Mouse (Mus musculus) lung, embryonic 16.5 days (tissue): ENCODE data around the gene Ikzf3. TPM values are rescaled to one million over a fixed set of nuclear protein-coding genes. Genes with fewer than 3 reads are reported as not detected.

Source experiments
- ATAC-seq: fragments of 200-750 bp; cut with Nextera tagmentation; 2 replicates; pipeline ENCODE4 v1.8.0; 2017; ENCODE audit warnings: low read depth, mild to moderate bottlenecking, moderate library complexity
- H3K27ac ChIP-seq: fragments of 300-500 bp; sonication (generic); 2 replicates; pipeline ENCODE4 v1.5.1; 2014; ENCODE audit warnings: mild to moderate bottlenecking, control low read depth, low read length
- H3K27me3 ChIP-seq: fragments of 300-500 bp; sonication (generic); 2 replicates; pipeline ENCODE4 v1.6.1; 2014; ENCODE audit warnings: low read depth, low read length, mixed read lengths; ENCODE audit not compliant: control insufficient read depth, insufficient read depth
- H3K36me3 ChIP-seq: fragments of 300-500 bp; sonication (generic); 2 replicates; pipeline ENCODE4 v1.6.1; 2014; ENCODE audit warnings: low read length; ENCODE audit not compliant: control insufficient read depth, insufficient read depth
- H3K4me1 ChIP-seq: fragments of 300-500 bp; sonication (generic); replicated peaks from 2 replicates; pipeline ENCODE4 v1.6.1; 2014; ENCODE audit warnings: low read length, mixed read lengths; ENCODE audit not compliant: control insufficient read depth, insufficient read depth
- H3K4me2 ChIP-seq: fragments of 300-500 bp; sonication (generic); 2 replicates; pipeline ENCODE4 v1.6.1; 2014; ENCODE audit warnings: low read depth, low read length, control low read depth
- H3K4me3 ChIP-seq: fragments of 300-500 bp; sonication (generic); 2 replicates; pipeline ENCODE4 v1.5.1; 2014; ENCODE audit warnings: mild to moderate bottlenecking, low read length, control low read depth
- H3K9ac ChIP-seq: fragments of 300-500 bp; sonication (generic); 2 replicates; pipeline ENCODE4 v1.6.1; 2014; ENCODE audit warnings: low read length, control low read depth
- H3K9me3 ChIP-seq: fragments of 300-500 bp; sonication (generic); 2 replicates; pipeline ENCODE4 v1.6.1; 2016; ENCODE audit warnings: low read length; ENCODE audit not compliant: control insufficient read depth
- WGBS: fragments of 180-500 bp; shearing (Covaris S2); extraction: QIAGEN DNeasy Blood & Tissue Kit; methylation state at CpG from one replicate; pipeline ENCODE4 v1.1.7; 2014; 5-methylcytosine and 5-hydroxymethylcytosine counted together
- polyA plus RNA-seq: library from polyadenylated mRNA; unstranded; fragments of >200 nt; fragmentation: Nextera tagmentation; extraction: Ambion mirVana; gene quantifications from 2 replicates; pipeline ENCODE4 v1.2.1, GENCODE M21; 2015

Gene Ikzf3
- polyA plus RNA-seq, 1 experiment from 2014 or later: 0.33 TPM

DNA sequence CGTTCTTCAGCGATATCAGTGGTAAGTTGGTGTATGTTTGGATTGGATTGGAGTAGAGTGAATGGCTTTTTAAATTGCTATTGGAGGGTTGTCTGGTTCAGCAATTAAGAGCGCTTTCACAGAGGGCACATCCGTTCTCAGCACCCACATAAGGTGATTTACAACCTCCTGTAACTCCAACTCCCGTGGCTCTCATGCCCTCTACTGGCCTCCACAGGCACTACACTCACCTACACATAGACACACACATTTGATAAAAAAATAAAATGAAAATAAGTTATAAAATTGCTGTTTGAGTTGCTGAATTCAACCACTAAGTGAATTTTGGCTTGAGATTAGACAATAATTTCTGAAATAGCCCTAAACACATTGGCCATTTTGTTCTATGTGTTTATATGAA lies 5.5 kb downstream of the Ikzf3 start:
- Histone ChIP-seq H3K9me3 (no peaks in the 10 kb centered on the region; the same call in 1 of the 2 replicates), H3K4me2 (no peak overlapping the region), H3K27ac (no peak overlapping the region), H3K27me3 (peaks cover 14% of the 10 kb centered on the region), H3K36me3 (no peaks in the 10 kb centered on the region), H3K9ac (no peak overlapping the region), H3K4me3 (no peak overlapping the region), H3K4me1 (no peaks in the 10 kb centered on the region)
- 78% methylated on average over 5 of the region's 5 CpGs for WGBS
- no peak for ATAC-seq

DNA sequence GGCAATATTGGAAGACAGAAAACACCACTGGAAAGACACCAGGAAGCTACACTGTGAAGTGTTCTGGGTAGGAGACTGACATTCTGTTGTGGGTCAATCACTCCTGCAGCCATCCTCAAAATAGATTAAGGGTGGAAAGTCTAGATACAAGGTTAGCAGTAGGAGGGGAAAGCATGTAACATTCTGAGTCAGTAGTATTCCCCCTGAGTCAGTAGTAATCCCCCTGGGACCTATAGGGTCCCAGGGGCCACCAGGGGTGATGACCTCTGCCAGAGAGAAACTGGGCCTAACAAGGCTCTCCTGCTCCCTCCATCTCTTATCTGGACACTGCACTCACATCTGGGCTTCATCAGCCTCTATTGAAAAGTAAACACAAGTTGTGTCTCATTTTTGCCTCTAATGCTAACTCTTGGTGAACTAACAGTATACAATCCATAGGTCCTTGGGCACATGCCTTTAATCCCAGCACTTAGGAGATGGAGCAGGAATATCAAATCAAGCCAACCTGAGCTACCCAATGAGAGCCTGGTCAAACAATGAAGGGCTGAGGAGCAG lies 8.3 kb downstream of the Ikzf3 start:
- Histone ChIP-seq H3K4me1 (no peaks in the 10 kb centered on the region), H3K4me2 (no peak overlapping the region), H3K27ac (no peak overlapping the region), H3K9me3 (no peaks in the 10 kb centered on the region; the same call in 1 of the 2 replicates), H3K36me3 (no peaks in the 10 kb centered on the region), H3K4me3 (no peak overlapping the region), H3K27me3 (peaks cover 3% of the 10 kb centered on the region; the same call in 1 of the 2 replicates), H3K9ac (no peak overlapping the region)
- no peak for ATAC-seq

- no peaks in the 10 kb centered on the region for H3K9me3 ChIP-seq
- no peaks in the 10 kb centered on the region for H3K4me1 ChIP-seq
- no peak overlapping the region for H3K27ac ChIP-seq
- H3K4me2 ChIP-seq: no peak overlapping the region
- H3K36me3 ChIP-seq: no peaks in the 10 kb centered on the region
- H3K4me3 ChIP-seq: no peak overlapping the region
- no peak for ATAC-seq
- H3K27me3 ChIP-seq: no peaks in the 10 kb centered on the region
- no peak overlapping the region for H3K9ac ChIP-seq
- WGBS: 70% methylated on average over 10 of the region's 10 CpGs
These were observed 18.9 kb downstream of the Ikzf3 start for GRCm38 (mm10) chr11:98526824-98527461.

DNA sequence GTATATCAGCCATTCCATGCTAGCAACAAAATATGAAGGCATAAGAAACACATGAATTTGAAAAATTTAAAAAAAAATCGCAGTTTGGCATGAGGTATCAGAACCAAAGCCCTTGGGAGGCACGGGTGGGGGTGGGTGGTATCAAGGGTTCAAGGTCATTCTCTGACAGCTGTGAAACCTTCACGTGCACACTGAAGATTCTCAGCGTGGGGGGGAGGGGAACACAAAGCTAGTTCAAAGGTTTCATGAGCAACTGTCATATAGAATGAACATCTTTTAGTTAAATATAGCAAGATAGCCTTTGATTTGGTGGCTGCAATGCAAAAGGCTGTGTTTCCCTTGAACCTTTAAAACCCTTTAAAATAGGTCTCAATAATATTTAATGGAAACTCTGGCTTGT lies 20.7 kb downstream of the Ikzf3 start:
- WGBS: 39% methylated on average over 4 of the region's 4 CpGs
- Histone ChIP-seq H3K9ac (no peak overlapping the region), H3K27me3 (no peaks in the 10 kb centered on the region), H3K4me1 (no peaks in the 10 kb centered on the region), H3K4me3 (no peak overlapping the region), H3K9me3 (no peaks in the 10 kb centered on the region), H3K4me2 (no peak overlapping the region), H3K36me3 (no peaks in the 10 kb centered on the region), H3K27ac (no peak overlapping the region)
- ATAC-seq: no peak

GRCm38 (mm10) chr11:98520468-98520867 lies 25.4 kb downstream of the Ikzf3 start:
- WGBS: 15% methylated on average over 10 of the region's 10 CpGs
- no peak overlapping the region for H3K4me2 ChIP-seq
- no peak overlapping the region for H3K4me3 ChIP-seq
- no peaks in the 10 kb centered on the region for H3K9me3 ChIP-seq
- H3K27ac ChIP-seq: no peak overlapping the region
- H3K4me1 ChIP-seq: no peaks in the 10 kb centered on the region
- H3K36me3 ChIP-seq: no peaks in the 10 kb centered on the region
- ATAC-seq: 0 out of 2 replicates have a peak, but pooled peaks have one; percentile 38
- no peak overlapping the region for H3K9ac ChIP-seq
- no peaks in the 10 kb centered on the region for H3K27me3 ChIP-seq

- ATAC-seq: no peak
- Histone ChIP-seq H3K4me2 (no peak overlapping the region), H3K27ac (no peak overlapping the region), H3K9me3 (no peaks in the 10 kb centered on the region), H3K4me1 (no peaks in the 10 kb centered on the region), H3K27me3 (no peaks in the 10 kb centered on the region), H3K36me3 (no peaks in the 10 kb centered on the region), H3K9ac (no peak overlapping the region), H3K4me3 (no peak overlapping the region)
- 67% methylated on average over 6 of the region's 6 CpGs for WGBS
These were observed 32.4 kb downstream of the Ikzf3 start for GRCm38 (mm10) chr11:98513356-98513936.

DNA sequence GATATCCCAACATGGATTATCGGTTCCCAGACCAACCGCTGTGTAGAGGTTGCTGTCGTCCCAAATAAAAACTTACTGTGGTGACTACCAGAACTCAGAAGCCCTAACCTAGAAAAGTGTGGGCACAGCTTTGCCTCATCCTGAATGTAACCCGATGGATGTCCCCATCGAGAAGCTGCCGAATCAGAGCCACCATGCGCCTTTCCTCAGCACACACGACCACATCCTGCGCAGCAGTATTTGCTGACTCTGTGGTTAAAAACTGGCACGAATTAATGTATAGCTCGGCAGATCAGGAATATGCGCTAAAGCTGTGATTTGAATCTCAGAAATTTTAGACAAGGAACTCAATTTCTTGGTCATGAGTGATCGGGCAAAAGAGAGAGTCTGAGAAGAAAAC lies 33.0 kb downstream of the Ikzf3 start:
- WGBS: 90% methylated on average over 13 of the region's 13 CpGs
- Histone ChIP-seq H3K27ac (no peak overlapping the region), H3K36me3 (no peaks in the 10 kb centered on the region), H3K27me3 (no peaks in the 10 kb centered on the region), H3K9ac (no peak overlapping the region), H3K4me3 (no peak overlapping the region), H3K4me2 (no peak overlapping the region), H3K4me1 (no peaks in the 10 kb centered on the region), H3K9me3 (no peaks in the 10 kb centered on the region)
- no peak for ATAC-seq

GRCm38 (mm10) chr11:98510125-98510524 lies 35.7 kb downstream of the Ikzf3 start:
- Histone ChIP-seq H3K9me3 (no peaks in the 10 kb centered on the region), H3K4me3 (no peak overlapping the region), H3K4me1 (no peaks in the 10 kb centered on the region), H3K36me3 (no peaks in the 10 kb centered on the region), H3K4me2 (no peak overlapping the region), H3K9ac (no peak overlapping the region), H3K27ac (no peak overlapping the region), H3K27me3 (no peaks in the 10 kb centered on the region)
- 78% methylated on average over 8 of the region's 8 CpGs for WGBS
- ATAC-seq: no peak

DNA sequence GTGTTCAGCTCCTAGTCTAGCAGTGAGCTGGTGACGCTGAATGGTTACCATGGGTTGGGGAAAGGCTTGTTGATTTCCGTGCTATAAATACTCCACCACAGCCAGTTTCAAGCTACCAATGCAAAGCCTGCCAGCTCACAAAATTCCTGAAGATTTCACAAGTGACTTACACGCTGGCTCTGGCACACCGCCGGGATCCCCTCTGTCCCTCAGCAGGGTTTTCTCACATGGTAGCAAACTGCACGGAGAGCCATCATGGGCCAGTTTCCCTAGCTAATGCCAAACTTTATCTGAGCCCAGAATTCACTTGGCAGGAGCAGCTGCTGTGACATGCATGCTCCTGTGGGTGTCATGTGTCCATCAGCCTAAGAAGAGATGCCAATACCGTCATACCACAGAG lies 36.4 kb downstream of the Ikzf3 start:
- H3K27me3 ChIP-seq: no peaks in the 10 kb centered on the region
- no peak overlapping the region for H3K27ac ChIP-seq
- no peaks in the 10 kb centered on the region for H3K36me3 ChIP-seq
- no peak overlapping the region for H3K4me2 ChIP-seq
- no peaks in the 10 kb centered on the region for H3K4me1 ChIP-seq
- 61% methylated on average over 7 of the region's 7 CpGs for WGBS
- no peak for ATAC-seq
- H3K9ac ChIP-seq: no peak overlapping the region
- H3K9me3 ChIP-seq: no peaks in the 10 kb centered on the region
- no peak overlapping the region for H3K4me3 ChIP-seq
